Mouse (Mus musculus) cerebellum, adult 11 months (tissue): ENCODE results near the gene Acox3.

Source experiments
- DNase-seq: peaks from one replicate; pipeline ENCODE4 v3.0.0; 2022

The Acox3 gene

GRCm38 (mm10) chr5:35653743-35654395 is 71.0 kb downstream of the Acox3 start:
- DNase-seq, result no peak

- no peak for DNase-seq
Observed at GRCm38 (mm10) chr5:35655753-35656485, 73.1 kb downstream of the Acox3 start.

GRCm38 (mm10) chr5:35659503-35659902 is 76.7 kb downstream of the Acox3 start:
- no peak for DNase-seq

GRCm38 (mm10) chr5:35661210-35661609 is 78.4 kb downstream of the Acox3 start:
- DNase-seq, result no peak

- no peak for DNase-seq
Observed at GRCm38 (mm10) chr5:35662021-35662545, 79.2 kb downstream of the Acox3 start.
